Mouse (Mus musculus) v-Abl transformed pro-B cells (cell line): Measurements from ENCODE around the gene Tsks.

ENCODE experiments used
- in situ Hi-C, 2 experiments: fragments of 400-800 bp; cut with MboI; formaldehyde crosslinking; loops; one replicate each; pipeline ENCODE4 v1.15.1; 2025; ENCODE audit not compliant: unreplicated experiment in 2 of 2

Tsks gene

DNA sequence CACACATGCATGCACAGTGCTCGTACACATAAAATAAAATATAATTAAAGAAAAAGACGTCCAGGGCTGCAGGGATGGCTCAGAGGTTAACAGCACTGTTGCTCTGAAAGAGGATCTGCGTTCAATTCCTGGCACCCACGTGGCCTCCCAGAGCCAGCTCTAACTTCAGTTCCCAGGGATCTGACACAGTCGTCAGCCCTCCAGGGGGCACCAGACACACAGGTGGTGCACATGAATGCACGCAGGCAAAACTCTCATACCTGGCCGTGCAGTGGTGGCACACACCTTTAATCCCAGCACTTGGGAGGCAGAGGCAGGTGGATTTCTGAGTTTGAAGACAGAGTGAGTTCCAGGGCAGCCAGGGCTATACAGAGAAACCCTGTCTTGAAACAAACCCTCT is 23.0 kb downstream of the Tsks start:
- in situ Hi-C loops, result loop anchor here in 1 of 2 experiments (25.0 kb wide), 1 partner anchor 704 kb away; the partner anchor contains the start of genes Acp4 and Gm15517

GRCm38 (mm10) chr7:44966638-44967037 is 23.6 kb downstream of the Tsks start:
- in situ Hi-C loops, result loop anchor here in 1 of 2 experiments (25.0 kb wide), 1 partner anchor 704 kb away; the partner anchor contains the start of genes Acp4 and Gm15517

DNA sequence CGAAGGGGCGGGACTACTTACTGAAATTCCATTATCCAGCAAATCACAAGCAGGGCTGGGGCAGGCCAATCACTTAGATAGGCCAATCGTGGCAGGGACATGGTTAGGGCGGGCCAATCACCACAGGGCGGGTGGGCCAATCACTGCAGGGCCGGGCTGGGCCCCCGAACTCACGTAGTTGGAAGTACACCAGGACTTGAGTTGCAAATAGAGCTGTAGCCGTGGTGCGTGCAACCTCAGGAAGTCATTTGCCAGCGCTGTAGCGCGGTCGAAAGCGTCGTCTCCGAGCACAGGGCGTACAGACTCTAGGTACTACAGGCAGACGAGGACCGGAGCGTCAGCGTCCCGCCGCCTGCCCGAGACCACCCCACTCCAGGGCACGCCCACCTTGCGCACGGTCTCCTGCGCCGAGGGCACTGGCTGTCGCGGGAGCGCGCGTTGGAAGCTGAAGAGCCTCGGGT is 27.3 kb downstream of the Tsks start:
- in situ Hi-C loops, result loop anchor here in 1 of 2 experiments (25.0 kb wide), 1 partner anchor 708 kb away; the partner anchor contains the start of genes Acp4 and Gm15517

DNA sequence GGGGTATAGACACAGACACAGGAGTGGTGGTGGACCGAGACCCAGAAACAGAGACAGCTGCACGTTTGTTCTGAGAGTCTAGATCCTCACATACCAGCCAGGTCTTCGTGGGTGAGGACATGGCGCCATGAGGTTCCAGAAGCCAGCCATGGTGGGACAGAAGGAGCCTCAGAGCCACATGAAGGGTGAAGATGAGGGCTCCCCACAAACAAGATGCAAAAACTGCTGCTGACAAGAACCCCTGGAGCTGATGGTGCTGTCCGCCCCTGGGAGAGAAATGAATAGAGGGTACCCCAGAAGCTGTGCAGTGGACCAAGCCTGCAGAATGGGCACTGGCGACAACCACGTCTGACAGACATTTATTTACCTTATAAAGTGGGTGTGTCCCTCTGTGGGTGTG is 28.1 kb downstream of the Tsks start:
- in situ Hi-C loops, result loop anchor here in 1 of 2 experiments (25.0 kb wide), 1 partner anchor 709 kb away; the partner anchor contains the start of genes Acp4 and Gm15517

DNA sequence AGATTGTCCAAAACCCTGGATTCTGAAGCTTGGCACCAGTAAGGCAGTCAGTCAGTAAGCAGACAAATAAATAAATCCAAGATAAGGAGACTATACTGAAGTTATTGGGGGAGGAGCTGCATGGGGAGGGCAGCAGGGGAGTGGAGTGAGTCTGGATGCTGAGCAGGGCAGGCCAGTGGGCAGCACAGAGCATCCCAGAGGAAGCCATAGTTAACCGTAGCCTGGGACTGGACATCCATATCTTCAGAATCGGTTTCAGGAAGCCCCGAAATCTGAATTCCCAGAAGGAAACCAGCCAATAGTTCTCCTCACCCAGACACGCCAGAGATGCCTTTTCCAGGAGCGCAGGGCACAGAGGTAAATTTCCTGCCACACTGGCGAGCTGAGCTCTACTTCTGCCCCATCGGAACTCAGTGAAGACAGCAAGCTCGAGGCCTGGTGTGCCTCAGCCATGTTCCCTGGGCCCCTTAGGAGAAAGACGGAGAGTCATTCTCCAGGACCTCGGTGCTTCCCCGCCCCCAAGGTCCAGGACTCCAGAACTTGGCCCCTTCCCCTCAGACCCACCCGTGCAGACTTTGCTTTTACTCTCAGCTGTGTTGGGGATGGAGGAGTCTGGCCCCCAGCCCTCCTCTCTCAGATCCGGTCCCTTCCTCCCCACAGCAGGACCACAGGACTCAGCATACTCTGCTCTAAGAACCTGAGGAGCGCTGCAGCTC is 30.6 kb downstream of the Tsks start:
- in situ Hi-C loops, result loop anchor here in 1 of 2 experiments (25.0 kb wide), 1 partner anchor 711 kb away; the partner anchor contains the start of genes Acp4 and Gm15517

GRCm38 (mm10) chr7:44974383-44975116 is 31.5 kb downstream of the Tsks start, which contains the start of gene Cpt1c:
Cpt1c (minus strand) TSS chr7:44974851.
- in situ Hi-C loops, result loop anchor here in 1 of 2 experiments (25.0 kb wide), 1 partner anchor 712 kb away; the partner anchor contains the start of genes Acp4 and Gm15517

GRCm38 (mm10) chr7:44975117-44975419 is 32.1 kb downstream of the Tsks start:
- in situ Hi-C loops, result no loop called here

GRCm38 (mm10) chr7:44978300-44978699 is 35.3 kb downstream of the Tsks start:
- in situ Hi-C loops, result no loop called here

GRCm38 (mm10) chr7:44981539-44981938 is 38.5 kb downstream of the Tsks start:
- in situ Hi-C loops, result loop anchor here in 1 of 2 experiments (5.0 to 10.0 kb wide), 3 partner anchors 53 to 173 kb away; partner anchors contain the start of genes Aldh16a1 and Pih1d1

GRCm38 (mm10) chr7:44983085-44983484 is 40.1 kb downstream of the Tsks start:
- in situ Hi-C loops, result loop anchor here in 1 of 2 experiments (5.0 to 10.0 kb wide), 3 partner anchors 52 to 172 kb away; partner anchors contain the start of genes Aldh16a1 and Pih1d1

GRCm38 (mm10) chr7:44983944-44984832 is 41.2 kb downstream of the Tsks start:
- in situ Hi-C loops, result loop anchor here in 1 of 2 experiments (5.0 to 10.0 kb wide), 3 partner anchors 51 to 171 kb away; partner anchors contain the start of genes Aldh16a1 and Pih1d1

- in situ Hi-C loops, result loop anchor here (5.0 to 10.0 kb wide), 5 partner anchors 50 to 170 kb away; partner anchors contain the start of genes Aldh16a1 (in 1 of the 2), Pih1d1 (in 1 of the 2) and Rpl13a (in 1 of the 2)
Observed at GRCm38 (mm10) chr7:44984833-44985164, 41.8 kb downstream of the Tsks start.

- in situ Hi-C loops, result loop anchor here (5.0 to 10.0 kb wide), 4 partner anchors 49 to 169 kb away; partner anchors contain the start of genes Aldh16a1 (in 1 of the 2), Pih1d1 (in 1 of the 2) and Rpl13a (in 1 of the 2)
Observed at GRCm38 (mm10) chr7:44985595-44986191, 42.7 kb downstream of the Tsks start.

DNA sequence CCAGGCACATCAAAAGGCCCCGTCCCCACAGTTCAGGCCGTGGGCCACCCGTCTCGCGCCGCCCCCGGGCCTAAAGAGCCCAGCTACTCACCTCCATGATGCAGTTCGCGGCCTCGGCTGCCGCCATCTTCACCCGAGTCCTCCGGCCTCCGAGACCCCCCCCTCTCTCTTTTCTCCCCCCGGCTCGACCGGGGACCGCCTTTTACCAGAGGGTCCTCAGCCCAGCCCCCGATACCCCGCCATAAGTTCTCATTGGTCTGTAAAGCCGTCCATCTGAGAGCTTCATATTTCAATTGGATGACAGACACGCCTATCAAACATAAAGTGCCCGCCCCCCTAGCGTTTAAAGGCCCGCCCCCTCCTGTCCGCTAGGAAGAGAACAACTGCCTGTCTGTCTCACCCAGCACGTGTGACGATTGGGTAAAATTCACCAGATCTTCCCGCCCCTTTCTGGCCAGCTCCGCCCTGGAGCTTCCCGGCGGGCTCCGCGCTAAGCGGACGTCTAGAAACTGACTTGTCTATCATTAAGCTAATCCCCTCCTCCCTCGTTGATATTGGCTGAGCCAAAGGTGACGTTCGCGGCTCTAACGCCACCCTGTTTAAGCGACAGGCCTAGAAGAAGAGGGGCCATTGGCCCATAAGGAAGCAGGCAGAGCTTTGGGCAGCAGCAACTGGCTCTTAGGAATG is 43.3 kb downstream of the Tsks start, which contains the start of gene Prmt1:
Prmt1 (minus strand) TSS at position 377 of the 687 bp plus-strand sequence.
- in situ Hi-C loops, result loop anchor here (5.0 to 10.0 kb wide), 4 partner anchors 48 to 168 kb away; partner anchors contain the start of genes Aldh16a1 (in 1 of the 2), Pih1d1 (in 1 of the 2) and Rpl13a (in 1 of the 2)

- in situ Hi-C loops, result loop anchor here (5.0 to 10.0 kb wide), 4 partner anchors 48 to 168 kb away; partner anchors contain the start of genes Aldh16a1 (in 1 of the 2), Pih1d1 (in 1 of the 2) and Rpl13a (in 1 of the 2)
Observed at GRCm38 (mm10) chr7:44986879-44987718, 44.1 kb downstream of the Tsks start.

GRCm38 (mm10) chr7:44996672-44997071 is 53.7 kb downstream of the Tsks start:
- in situ Hi-C loops, result no loop called here

- in situ Hi-C loops, result no loop called here
Observed at GRCm38 (mm10) chr7:44997231-44997939, 54.4 kb downstream of the Tsks start, which contains the start of gene Irf3. Irf3 (plus strand) TSS chr7:44997648.
